Mouse (Mus musculus): ENCODE data around the gene Hip1.

Hip1 gene

GRCm38 (mm10) chr5:135544865-135545797 lies at the start of gene Hip1:
Hip1 (minus strand) TSS chr5:135545120.
- peak; percentile 97 for DNase-seq (ENCODE audit: low spot score)

- no peak for DNase-seq (ENCODE audit: low spot score)
Observed at GRCm38 (mm10) chr5:135589996-135590784, 45.3 kb upstream of the Hip1 start.

- no peak for DNase-seq (ENCODE audit: low spot score)
Observed at GRCm38 (mm10) chr5:135587764-135588163, 42.8 kb upstream of the Hip1 start.

- DNase-seq (ENCODE audit: low spot score), result no peak
Observed at GRCm38 (mm10) chr5:135585691-135586090, 40.8 kb upstream of the Hip1 start.

GRCm38 (mm10) chr5:135582330-135582729 lies 37.4 kb upstream of the Hip1 start:
- DNase-seq (ENCODE audit: low spot score), result no peak

GRCm38 (mm10) chr5:135579331-135579751 lies 34.4 kb upstream of the Hip1 start:
- DNase-seq (ENCODE audit: low spot score), result no peak

GRCm38 (mm10) chr5:135576055-135576454 lies 31.1 kb upstream of the Hip1 start:
- no peak for DNase-seq (ENCODE audit: low spot score)

- no peak for DNase-seq (ENCODE audit: low spot score)
Observed at GRCm38 (mm10) chr5:135573006-135573405, 28.1 kb upstream of the Hip1 start, which contains the start of gene Ccl24. Ccl24 (minus strand) TSS chr5:135573049.

GRCm38 (mm10) chr5:135568698-135569097 lies 23.8 kb upstream of the Hip1 start:
- DNase-seq (ENCODE audit: low spot score), result no peak

- DNase-seq (ENCODE audit: low spot score), result no peak
Observed at GRCm38 (mm10) chr5:135567556-135568265, 22.8 kb upstream of the Hip1 start.

- no peak for DNase-seq (ENCODE audit: low spot score)
Observed at GRCm38 (mm10) chr5:135563469-135563868, 18.5 kb upstream of the Hip1 start, which contains the start of gene Ccl26. Ccl26 (minus strand) TSS chr5:135563569.

- DNase-seq (ENCODE audit: low spot score), result no peak
Observed at GRCm38 (mm10) chr5:135557671-135558070, 12.8 kb upstream of the Hip1 start.

- DNase-seq (ENCODE audit: low spot score), result no peak
Observed at GRCm38 (mm10) chr5:135557051-135557450, 12.1 kb upstream of the Hip1 start.

- DNase-seq (ENCODE audit: low spot score), result no peak
Observed at GRCm38 (mm10) chr5:135556259-135556658, 11.3 kb upstream of the Hip1 start.

- DNase-seq (ENCODE audit: low spot score), result no peak
Observed at GRCm38 (mm10) chr5:135551591-135551990, 6.7 kb upstream of the Hip1 start.

- no peak for DNase-seq (ENCODE audit: low spot score)
Observed at GRCm38 (mm10) chr5:135550910-135551309, 6.0 kb upstream of the Hip1 start.

- DNase-seq (ENCODE audit: low spot score), result no peak
Observed at GRCm38 (mm10) chr5:135547990-135548389, 3.1 kb upstream of the Hip1 start.

GRCm38 (mm10) chr5:135544032-135544558 lies 825 bp downstream of the Hip1 start:
- peak; percentile 30 for DNase-seq (ENCODE audit: low spot score)

- no peak for DNase-seq (ENCODE audit: low spot score)
Observed at GRCm38 (mm10) chr5:135537794-135538214, 7.1 kb downstream of the Hip1 start.

GRCm38 (mm10) chr5:135537326-135537725 lies 7.6 kb downstream of the Hip1 start:
- no peak for DNase-seq (ENCODE audit: low spot score)

GRCm38 (mm10) chr5:135535867-135536266 lies 9.1 kb downstream of the Hip1 start:
- no peak for DNase-seq (ENCODE audit: low spot score)

- peak; percentile 39 for DNase-seq (ENCODE audit: low spot score)
Observed at GRCm38 (mm10) chr5:135533431-135533830, 11.5 kb downstream of the Hip1 start.

Measured in testis, postnatal 14 days (tissue).